24 mouse cellular contexts compared by ENCODE assay signal in the genomic region with DNA sequence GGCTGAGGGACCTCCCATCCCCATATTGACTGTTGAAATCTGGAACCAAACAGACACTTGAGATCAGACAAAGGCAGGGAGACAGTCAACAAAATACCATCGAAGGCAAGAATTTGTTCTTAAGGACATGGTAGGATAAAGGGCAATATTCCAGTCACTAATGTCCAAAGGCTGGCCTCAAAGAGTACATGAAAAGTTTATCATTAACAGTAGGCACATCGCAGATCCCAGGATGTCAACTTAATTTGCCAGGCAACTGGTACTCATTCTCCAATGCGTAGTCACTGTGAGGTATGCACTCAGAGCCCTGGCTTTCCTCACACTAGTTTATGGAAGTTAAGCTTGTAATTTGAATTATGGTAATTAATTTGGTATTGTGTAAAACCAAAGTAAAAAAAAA. TPM values are rescaled to one million over a fixed set of nuclear protein-coding genes. Genes with fewer than 3 reads are reported as not detected.
DNase-seq lines count a peak whose midpoint lies in the region; ATAC-seq and TF ChIP-seq lines count a peak whose summit lies in the region.
"Had no signal": no experiment of that assay in that cellular context is flagged by ENCODE, and none has a peak within 500 bp of the region (broad histone marks: within the 10 kb centered on the region; RNA-seq: fewer than 3 reads in every experiment).

No protein-coding gene starts in this region.

- H3K4me1 ChIP-seq in kidney, embryonic 14.5 days (ENCODE audit: control insufficient read depth, insufficient read depth, low read length), result no peaks in the 10 kb centered on the region
- H3K4me1 ChIP-seq in liver, adult 2 months (ENCODE audit: control insufficient read depth, insufficient read depth, low read length), result peaks cover 4% of the 10 kb centered on the region
- H3K4me1 ChIP-seq: forebrain, embryonic 10.5 days; forebrain, embryonic 13.5 days; hindbrain, embryonic 12.5 days had no signal

- no peaks in the 10 kb centered on the region for H3K79me2 ChIP-seq in liver, adult 2 months (ENCODE audit: control insufficient read depth, insufficient read depth, low read length)

- ATAC-seq in kidney, embryonic 14.5 days (ENCODE audit: low FRiP score, low TSS enrichment), result no peak
- ATAC-seq: forebrain, embryonic 13.5 days; forebrain, embryonic 16.5 days; Patski had no signal

- no peak overlapping the region for H3K4me3 ChIP-seq in kidney, embryonic 14.5 days (ENCODE audit: low read length)
- no peak overlapping the region for H3K4me3 ChIP-seq in liver, adult 2 months (ENCODE audit: insufficient read depth, low read depth, low read length)
- H3K4me3 ChIP-seq: forebrain, embryonic 10.5 days; forebrain, embryonic 13.5 days; heart, adult 2 months; heart, embryonic 10.5 days; hindbrain, embryonic 12.5 days had no signal

- no peaks in the 10 kb centered on the region for H3K27me3 ChIP-seq in kidney, embryonic 14.5 days (ENCODE audit: control insufficient read depth, insufficient read depth, low read length)
- no peaks in the 10 kb centered on the region for H3K27me3 ChIP-seq in liver, adult 2 months (ENCODE audit: control insufficient read depth, insufficient read depth, low read length)
- H3K27me3 ChIP-seq: CH12.LX; forebrain, embryonic 13.5 days; hindbrain, embryonic 12.5 days; Patski had no signal

- 85% methylated on average over 3 of the region's 3 CpGs for WGBS in kidney, embryonic 14.5 days
- WGBS in liver, adult 2 months, result 26% methylated on average over 3 of the region's 3 CpGs

- no peak overlapping the region for H3K4me2 ChIP-seq in kidney, embryonic 14.5 days (replicated peaks; ENCODE audit: low read depth, low read length)
- H3K4me2 ChIP-seq: forebrain, embryonic 13.5 days; hindbrain, embryonic 12.5 days had no signal

- DNase-seq in kidney, adult 11 months, result peak; percentile 59
- no peak for DNase-seq in kidney, postnatal 10 days
- peak; percentile 83 for DNase-seq in kidney, adult 9 months
- peak; percentile 81 for DNase-seq in liver, adult 2 months (ENCODE audit: extremely low read depth, low read depth, low spot score)
- no peak for DNase-seq in liver
- DNase-seq in right cerebral cortex, postnatal 4 days, result no peak
- DNase-seq: adrenal gland, postnatal 10 days; adrenal gland, postnatal 36 days; B cell, adult 2 months; cerebellum, adult 18-20 months; cerebellum, adult 9-10 months; cerebellum, postnatal 14 days; gastrocnemius, postnatal 10 days; gastrocnemius, postnatal 36 days; heart, adult 2 months had no signal

- TF ChIP-seq POLR2A in liver, adult 2 months (IDR thresholded peaks at IDR 0.05; ENCODE audit: extremely low read depth, insufficient read depth, low read length), result no peak

- H3K9me3 ChIP-seq in kidney, embryonic 14.5 days (ENCODE audit: control insufficient read depth, low read length), result no peaks in the 10 kb centered on the region
- H3K9me3 ChIP-seq: forebrain, embryonic 10.5 days; G1E; heart, embryonic 10.5 days; hindbrain, embryonic 12.5 days had no signal

- H3K36me3 ChIP-seq in kidney, embryonic 14.5 days (ENCODE audit: control insufficient read depth, insufficient read depth, low read length), result no peaks in the 10 kb centered on the region
- no peaks in the 10 kb centered on the region for H3K36me3 ChIP-seq in liver, adult 2 months (ENCODE audit: control insufficient read depth, insufficient read depth, low read length)
- H3K36me3 ChIP-seq: forebrain, embryonic 10.5 days; G1E; heart, embryonic 10.5 days; hindbrain, embryonic 12.5 days had no signal

- no peak for TF ChIP-seq CTCF in liver, adult 2 months (IDR thresholded peaks at IDR 0.05; ENCODE audit: low read depth, low read length)

- H3K9ac ChIP-seq in kidney, embryonic 14.5 days (ENCODE audit: low read depth, low read length), result no peak overlapping the region
- H3K9ac ChIP-seq in liver, adult 2 months (ENCODE audit: low read depth, low read length), result no peak overlapping the region
- H3K9ac ChIP-seq: forebrain, embryonic 13.5 days; hindbrain, embryonic 12.5 days had no signal

- no peak overlapping the region for H3K27ac ChIP-seq in kidney, embryonic 14.5 days (ENCODE audit: low read depth, low read length)
- H3K27ac ChIP-seq in liver, adult 2 months (replicated peaks; ENCODE audit: insufficient read depth, low read depth, low read length), result no peak overlapping the region
- H3K27ac ChIP-seq: forebrain, embryonic 10.5 days; forebrain, embryonic 13.5 days; heart, adult 2 months; heart, embryonic 10.5 days; hindbrain, embryonic 12.5 days had no signal

RNA-seq across cellular contexts. Expression of a gene that starts 13.3 kb away (rescaled TPM):
- polyA plus RNA-seq in kidney, embryonic 14.5 days (2014; fragmentation: Nextera tagmentation; extraction: Ambion mirVana), result 26.1 and 32.1 TPM in 2 replicates
- 17.4 and 25.3 TPM in 2 replicates for total RNA-seq in liver, adult 2 months (2014; rRNA removed)
- polyA plus RNA-seq in liver, adult 2 months (2012; rRNA removed), result 3.1 and 3.4 TPM in 2 replicates

Comparison
In these comparisons a context has a peak if more than half of its experiments do, and no peak if none do; other contexts are left out.
1. DNase-seq: peak in kidney, adult 11 months (single experiment), kidney, adult 9 months (single experiment) and liver, adult 2 months (single experiment); none in kidney, postnatal 10 days (single experiment), liver (single experiment) and right cerebral cortex, postnatal 4 days (single experiment).